Mouse (Mus musculus) erythroblast, adult 5-6 weeks (primary cell): ENCODE measurements around the gene Sh3bgrl3. TPM values are rescaled to one million over a fixed set of nuclear protein-coding genes. Genes with fewer than 3 reads are reported as not detected.
A peak's percentile ranks its signal among the peaks of the same experiment; 100 is the strongest.
"Not testable (repeated sequence)": the region's sequence is repeated elsewhere in the genome, so short reads cannot be mapped to it uniquely, and the experiment has no call there.

Experiments
- ATAC-seq: replicated peaks from 2 replicates; pipeline ENCODE4 v1.8.0; 2016; ENCODE audit warnings: moderate number of reproducible peaks, mild to moderate bottlenecking, moderate TSS enrichment, inconsistent platforms; ENCODE audit not compliant: poor library complexity, low FRiP score, severe bottlenecking
- total RNA-seq, 2 experiments: library from RNA; stranded (forward) in 1 of 2; stranded (reverse) in 1 of 2; fragments of 150-400 nt in 1 of 2; fragments of 200-764, 138-1000 nt in 1 of 2; gene quantifications; 2 replicates each; pipeline versions ENCODE4 v1.2.3 to v1.2.4; 2015 to 2017; ENCODE audit warnings: low replicate concordance in 2 of 2

The Sh3bgrl3 gene
- 231 and 242 TPM in 2 replicates for total RNA-seq (2015; ENCODE audit: low replicate concordance)
- total RNA-seq (2017; ENCODE audit: low replicate concordance): 56.2 and 119 TPM in 2 replicates

DNA sequence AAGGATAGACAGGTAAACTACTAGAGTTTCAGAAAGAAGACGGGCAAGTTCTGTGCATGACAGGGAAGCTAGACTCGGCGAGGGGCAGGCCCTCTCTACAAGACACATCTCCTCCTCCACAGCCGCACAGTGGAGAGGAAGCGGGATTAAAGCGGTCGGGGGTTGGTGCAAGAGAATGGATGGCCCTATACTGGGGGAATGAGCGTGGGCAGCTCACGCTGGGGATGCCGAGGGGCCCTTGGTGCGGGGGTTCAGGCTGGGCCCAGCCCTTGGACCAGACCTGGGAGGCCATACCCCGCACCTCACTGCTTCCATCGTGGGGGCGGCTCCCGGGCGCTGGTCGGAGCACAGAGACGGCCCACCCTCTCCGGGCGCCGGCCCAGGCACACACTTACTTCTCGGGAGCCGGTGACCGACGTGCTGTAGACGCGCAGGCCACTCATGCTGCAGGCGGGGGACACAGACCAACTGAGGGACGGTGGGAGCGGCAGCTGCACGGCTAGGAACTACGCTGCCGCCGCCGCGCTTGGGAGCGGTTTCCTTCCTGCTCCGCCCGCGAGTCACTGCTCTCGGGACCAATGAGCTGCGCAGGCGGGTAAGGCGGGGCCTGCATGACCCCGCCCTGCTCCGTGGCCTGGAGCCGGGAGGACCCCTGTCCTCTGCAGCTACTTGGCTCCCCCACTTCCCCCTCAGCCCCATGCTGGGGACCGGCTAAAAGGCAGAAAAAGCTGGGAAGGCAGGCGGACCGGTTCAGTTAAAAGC is at the start of gene Sh3bgrl3:
TSS of gene Sh3bgrl3 (minus strand) at position 569 of the 762 bp plus-strand sequence.
- peak; percentile 78 for ATAC-seq

DNA sequence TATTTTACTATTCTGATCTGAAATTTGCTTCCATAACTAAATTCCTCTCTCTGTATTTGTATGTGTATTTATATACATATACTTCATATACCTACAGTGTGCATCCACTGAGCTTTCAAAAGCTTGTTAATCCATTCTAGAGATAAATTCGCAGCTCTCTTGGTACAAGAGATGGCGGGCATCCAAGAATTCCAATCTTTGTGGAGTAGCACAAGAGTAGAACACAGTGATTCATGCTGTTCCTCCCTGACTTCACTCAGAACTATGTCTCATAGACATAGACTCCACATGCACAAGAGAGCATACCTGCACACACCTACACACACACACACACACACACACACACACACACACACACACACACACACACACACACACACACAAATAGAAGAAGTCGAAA is 43.8 kb upstream of the Sh3bgrl3 start:
- ATAC-seq: no peak

DNA sequence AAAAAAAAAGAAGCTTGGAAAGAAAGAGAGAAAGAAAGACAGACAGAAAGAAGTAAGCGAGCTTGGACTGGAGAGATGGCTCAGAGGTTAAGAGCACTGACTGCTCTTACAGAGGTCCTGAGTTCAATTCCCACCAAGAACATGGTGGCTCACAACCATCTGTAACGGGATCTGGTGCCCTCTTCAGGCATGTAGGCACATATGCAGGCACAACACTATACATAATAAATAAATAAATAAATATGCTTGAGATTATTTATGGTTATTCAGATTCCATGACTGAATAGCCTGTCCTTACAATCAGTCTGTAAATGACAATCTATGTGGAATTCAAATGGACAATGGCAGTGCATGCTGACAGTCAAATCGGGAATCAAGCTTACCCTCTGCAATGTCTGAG is 38.3 kb upstream of the Sh3bgrl3 start:
- ATAC-seq: no peak

GRCm38 (mm10) chr4:134165548-134166465 is 37.2 kb upstream of the Sh3bgrl3 start:
- peak; percentile 79 for ATAC-seq

GRCm38 (mm10) chr4:134165024-134165423 is 36.4 kb upstream of the Sh3bgrl3 start:
- ATAC-seq: peak; percentile 64

DNA sequence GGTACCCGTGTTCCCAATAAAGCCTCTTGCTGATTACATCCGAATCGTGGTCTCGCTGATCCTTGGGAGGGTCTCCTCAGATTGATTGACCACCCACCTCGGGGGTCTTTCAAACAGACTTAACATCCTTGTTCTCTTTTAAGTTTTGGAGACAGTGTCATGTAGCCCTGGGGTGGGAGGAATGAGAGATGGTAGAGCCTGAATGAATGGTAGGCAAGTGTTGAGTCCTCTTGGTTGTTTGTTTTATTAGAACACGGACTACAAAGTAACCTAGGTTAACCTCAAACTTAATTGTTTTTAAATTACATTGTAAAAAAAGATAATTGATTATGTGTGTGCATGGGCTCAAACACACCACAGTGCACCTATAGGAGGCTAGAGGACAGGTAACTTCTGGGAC is 36.0 kb upstream of the Sh3bgrl3 start:
- peak; percentile 42; the same call in 1 of the 2 replicates for ATAC-seq

GRCm38 (mm10) chr4:134160071-134160470 is 31.5 kb upstream of the Sh3bgrl3 start:
- ATAC-seq: 0 out of 2 replicates have a peak, but pooled peaks have one; percentile 66

GRCm38 (mm10) chr4:134158774-134159173 is 30.2 kb upstream of the Sh3bgrl3 start:
- ATAC-seq: no peak

- no peak for ATAC-seq
Measured at GRCm38 (mm10) chr4:134157558-134157957, 29.0 kb upstream of the Sh3bgrl3 start.

DNA sequence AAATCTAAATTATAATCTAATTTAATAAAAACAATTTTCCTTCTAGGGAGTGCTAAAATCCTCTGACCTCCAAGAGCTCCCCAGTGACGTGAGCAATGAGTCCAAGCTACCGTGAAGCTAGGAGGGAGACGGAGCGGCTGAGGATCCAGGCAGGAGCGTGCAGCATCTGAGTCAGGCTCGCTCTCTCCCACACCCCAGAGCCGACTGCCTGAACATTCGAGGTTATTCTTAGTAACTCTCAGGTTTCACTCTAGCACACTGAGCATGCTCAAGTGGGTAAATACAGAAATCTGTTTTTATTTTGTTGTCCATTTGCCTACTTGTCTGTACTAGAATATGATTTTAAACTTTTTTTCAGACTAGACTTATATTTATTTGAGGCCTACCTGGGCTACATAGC is 28.2 kb upstream of the Sh3bgrl3 start:
- no peak for ATAC-seq

DNA sequence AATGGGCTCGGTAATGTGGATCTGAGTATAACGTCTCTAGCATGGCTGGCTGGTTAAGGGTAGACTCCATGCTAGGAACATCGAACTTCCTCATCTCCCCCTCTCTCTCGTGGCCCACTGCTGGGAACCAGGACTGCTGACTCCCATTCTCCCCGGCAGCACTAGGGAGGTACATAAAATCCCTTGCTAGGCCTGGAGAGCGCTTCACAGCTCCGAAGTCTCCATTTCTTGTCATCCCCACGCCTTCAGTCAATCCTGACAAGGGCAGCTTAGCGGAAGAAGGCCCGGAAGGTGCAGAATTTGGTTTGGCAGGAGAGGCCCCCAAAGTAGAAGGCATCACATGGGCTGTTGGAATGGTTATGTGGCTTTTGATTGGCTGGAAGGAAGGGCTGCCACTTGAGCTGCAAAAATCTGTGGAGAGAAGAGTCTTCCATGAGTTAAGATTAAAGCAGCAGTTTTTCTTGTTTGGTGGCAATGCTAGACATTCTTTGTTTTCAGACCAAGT is 27.4 kb upstream of the Sh3bgrl3 start:
- no peak for ATAC-seq

- ATAC-seq: no peak
Measured at GRCm38 (mm10) chr4:134155531-134155930, 26.9 kb upstream of the Sh3bgrl3 start.

- ATAC-seq: no peak
Measured at GRCm38 (mm10) chr4:134154354-134154753, 25.8 kb upstream of the Sh3bgrl3 start.

- ATAC-seq: no peak
Measured at GRCm38 (mm10) chr4:134153656-134154055, 25.1 kb upstream of the Sh3bgrl3 start.

DNA sequence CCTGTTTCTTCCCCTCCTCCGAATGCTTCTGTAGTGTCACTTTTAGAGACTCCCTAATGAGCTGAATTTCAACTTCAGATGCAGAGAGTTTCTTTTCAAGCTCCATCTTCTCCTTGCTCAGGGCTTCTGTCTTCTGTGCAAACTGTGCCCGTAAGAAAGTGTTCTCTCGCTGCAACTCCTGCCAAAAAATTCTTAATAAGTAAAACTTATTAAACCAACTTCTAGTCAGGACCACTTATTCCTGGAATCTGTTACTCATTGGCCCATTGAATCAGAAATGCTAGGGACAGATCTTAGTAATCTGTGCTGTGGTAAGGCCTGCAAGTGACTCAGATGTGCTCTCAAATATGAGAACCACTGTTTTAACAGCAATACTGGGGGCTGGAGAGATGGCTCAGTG is 23.5 kb upstream of the Sh3bgrl3 start:
- no peak for ATAC-seq

- no peak for ATAC-seq
Measured at GRCm38 (mm10) chr4:134149389-134149788, 20.8 kb upstream of the Sh3bgrl3 start.

- not testable (repeated sequence) for ATAC-seq
Measured at GRCm38 (mm10) chr4:134144297-134144696, 15.7 kb upstream of the Sh3bgrl3 start.

- no peak for ATAC-seq
Measured at GRCm38 (mm10) chr4:134138857-134139256, 10.3 kb upstream of the Sh3bgrl3 start.

- no peak for ATAC-seq
Measured at GRCm38 (mm10) chr4:134136280-134136926, 7.8 kb upstream of the Sh3bgrl3 start.

GRCm38 (mm10) chr4:134132519-134133095 is 4.0 kb upstream of the Sh3bgrl3 start:
- no peak for ATAC-seq
